Mouse (Mus musculus) heart, adult 2 months (tissue): ENCODE measurements at regions not wholly inside any gene's neighbourhood (a gene's known extent, or its start where the extent isn't known, plus 50 kb on each side); places are given as distances from the start of the nearest gene placed in this dataset.

Experiments
- CTCF ChIP-seq: fragments of 200-600 bp; IDR thresholded peaks from 2 replicates; pipeline ENCODE4 v1.8.1; 2022; ENCODE audit warnings: antibody characterized with exemption, mild to moderate bottlenecking, moderate library complexity
- EP300 ChIP-seq: fragments of 200-500 bp; IDR thresholded peaks from 2 replicates; pipeline ENCODE4 v1.6.1; 2011; ENCODE audit warnings: low read depth, low read length, control low read depth; ENCODE audit not compliant: insufficient read depth

GRCm38 (mm10) chr15:60618801-60619200, 234.8 kb downstream of the Fam84b start:
- TF ChIP-seq CTCF (no peak), EP300 (no peak)
